Mouse (Mus musculus): Measurements from ENCODE around the gene Mcoln1. TPM values are rescaled to one million over a fixed set of nuclear protein-coding genes. Genes with fewer than 3 reads are reported as not detected.

The Mcoln1 gene
- total RNA-seq, 1 experiment = 48.6 TPM

- Histone ChIP-seq H3K9ac (ENCODE audit: insufficient read depth, low read depth, low read length, poor library complexity, severe bottlenecking) (no peak overlapping the region), H3K36me3 (ENCODE audit: control insufficient read depth, insufficient read depth, low read length, poor library complexity, severe bottlenecking) (peaks cover 36% of the 10 kb centered on the region)
Measured at GRCm38 (mm10) chr8:3522007-3522697, 21.9 kb downstream of the Mcoln1 start.

GRCm38 (mm10) chr8:3530816-3531215 is 30.6 kb downstream of the Mcoln1 start:
- DNase-seq (ENCODE audit: low read depth, low spot score) = no peak
- in situ Hi-C loops (cut with MboI; ENCODE audit: low sequenced_read_pairs in 2 of 2, unreplicated experiment in 2 of 2) = no loop called here
- no peak overlapping the region for H3K4me3 ChIP-seq (ENCODE audit: insufficient read depth in 1 of 2, low read depth in 1 of 2, low read length in 2 of 2, poor library complexity in 1 of 2, severe bottlenecking in 1 of 2)
- peaks cover 3 to 6% of the 10 kb centered on the region in 2 experiments; a peak in 2 of 4 replicates for H3K4me1 ChIP-seq (ENCODE audit: control insufficient read depth in 2 of 2, insufficient read depth in 2 of 2, low read length in 2 of 2, poor library complexity in 1 of 2)
- no peak overlapping the region for H3K27ac ChIP-seq (ENCODE audit: insufficient read depth, low read depth, low read length, poor library complexity, severe bottlenecking)
- no peaks in the 10 kb centered on the region for H3K9me3 ChIP-seq (ENCODE audit: control insufficient read depth, insufficient read depth, low read depth, low read length)
- TF ChIP-seq HCFC1 (IDR thresholded peaks at IDR 0.05; ENCODE audit: borderline replicate concordance, insufficient read depth, low read length) (no peak), ZNF384 (IDR thresholded peaks at IDR 0.05; ENCODE audit: low read depth, low read length) (no peak), CHD2 (IDR thresholded peaks at IDR 0.05; ENCODE audit: low read depth, low read length) (no peak), MAFK (IDR thresholded peaks at IDR 0.05; ENCODE audit: insufficient read depth, low read depth, low read length) (no peak), ZC3H11A (IDR thresholded peaks at IDR 0.05; ENCODE audit: borderline replicate concordance, low read depth, low read length) (no peak)
- H3K9ac ChIP-seq (ENCODE audit: insufficient read depth, low read depth, low read length, poor library complexity, severe bottlenecking) = no peak overlapping the region
- H3K36me3 ChIP-seq (ENCODE audit: control insufficient read depth, insufficient read depth, low read length, poor library complexity, severe bottlenecking) = peaks cover 7% of the 10 kb centered on the region; the same call in 1 of the 2 replicates

More at GRCm38 (mm10) chr8:3522007-3522697, 21.9 kb downstream of the Mcoln1 start:
- no peak overlapping the region for H3K27ac ChIP-seq (ENCODE audit: insufficient read depth, low read depth, low read length, poor library complexity, severe bottlenecking)
- in situ Hi-C loops (cut with MboI; ENCODE audit: low sequenced_read_pairs in 2 of 2, unreplicated experiment in 2 of 2) = no loop called here
- TF ChIP-seq CHD2 (IDR thresholded peaks at IDR 0.05; ENCODE audit: low read depth, low read length) = no peak
- no peak for TF ChIP-seq ZC3H11A (IDR thresholded peaks at IDR 0.05; ENCODE audit: borderline replicate concordance, low read depth, low read length)
- TF ChIP-seq MAFK (IDR thresholded peaks at IDR 0.05; ENCODE audit: insufficient read depth, low read depth, low read length) = no peak
- no peak for TF ChIP-seq HCFC1 (IDR thresholded peaks at IDR 0.05; ENCODE audit: borderline replicate concordance, insufficient read depth, low read length)
- TF ChIP-seq ZNF384 (IDR thresholded peaks at IDR 0.05; ENCODE audit: low read depth, low read length) = no peak
- H3K9me3 ChIP-seq (ENCODE audit: control insufficient read depth, insufficient read depth, low read depth, low read length) = no peaks in the 10 kb centered on the region
- peaks cover 0 to 3% of the 10 kb centered on the region in 2 experiments; a peak in 1 of 4 replicates for H3K4me1 ChIP-seq (ENCODE audit: control insufficient read depth in 2 of 2, insufficient read depth in 2 of 2, low read length in 2 of 2, poor library complexity in 1 of 2)
- no peak for DNase-seq (ENCODE audit: low read depth, low spot score)
- no peak overlapping the region for H3K4me3 ChIP-seq (ENCODE audit: insufficient read depth in 1 of 2, low read depth in 1 of 2, low read length in 2 of 2, poor library complexity in 1 of 2, severe bottlenecking in 1 of 2)

GRCm38 (mm10) chr8:3531936-3532335 is 31.7 kb downstream of the Mcoln1 start:
- peaks cover 4 to 9% of the 10 kb centered on the region in 2 experiments; a peak in 2 of 4 replicates for H3K4me1 ChIP-seq (ENCODE audit: control insufficient read depth in 2 of 2, insufficient read depth in 2 of 2, low read length in 2 of 2, poor library complexity in 1 of 2)
- TF ChIP-seq HCFC1 (IDR thresholded peaks at IDR 0.05; ENCODE audit: borderline replicate concordance, insufficient read depth, low read length) (no peak), ZC3H11A (IDR thresholded peaks at IDR 0.05; ENCODE audit: borderline replicate concordance, low read depth, low read length) (no peak)
- DNase-seq (ENCODE audit: low read depth, low spot score) = no peak
- peaks cover 7% of the 10 kb centered on the region; the same call in 1 of the 2 replicates for H3K36me3 ChIP-seq (ENCODE audit: control insufficient read depth, insufficient read depth, low read length, poor library complexity, severe bottlenecking)
- in situ Hi-C loops (cut with MboI; ENCODE audit: low sequenced_read_pairs in 2 of 2, unreplicated experiment in 2 of 2) = no loop called here
- H3K9ac ChIP-seq (ENCODE audit: insufficient read depth, low read depth, low read length, poor library complexity, severe bottlenecking) = 0 out of 2 replicates have a peak overlapping the region, but pooled peaks have one; percentile 9
- no peak overlapping the region for H3K27ac ChIP-seq (ENCODE audit: insufficient read depth, low read depth, low read length, poor library complexity, severe bottlenecking)
- H3K4me3 ChIP-seq (ENCODE audit: insufficient read depth in 1 of 2, low read depth in 1 of 2, low read length in 2 of 2, poor library complexity in 1 of 2, severe bottlenecking in 1 of 2) = peak overlapping the region; percentile 46 to 48; a peak in 3 of 4 replicates
- no peaks in the 10 kb centered on the region for H3K9me3 ChIP-seq (ENCODE audit: control insufficient read depth, insufficient read depth, low read depth, low read length)

- in situ Hi-C loops (cut with MboI; ENCODE audit: low sequenced_read_pairs in 2 of 2, unreplicated experiment in 2 of 2) = no loop called here
- H3K27ac ChIP-seq (ENCODE audit: insufficient read depth, low read depth, low read length, poor library complexity, severe bottlenecking) = no peak overlapping the region; the same call in 1 of the 2 replicates
- H3K36me3 ChIP-seq (ENCODE audit: control insufficient read depth, insufficient read depth, low read length, poor library complexity, severe bottlenecking) = peaks cover 30% of the 10 kb centered on the region
- peak overlapping the region in 1 of 2 experiments; percentile 59; a peak in 2 of 4 replicates for H3K4me3 ChIP-seq (ENCODE audit: insufficient read depth in 1 of 2, low read depth in 1 of 2, low read length in 2 of 2, poor library complexity in 1 of 2, severe bottlenecking in 1 of 2)
- no peak for TF ChIP-seq HCFC1 (IDR thresholded peaks at IDR 0.05; ENCODE audit: borderline replicate concordance, insufficient read depth, low read length)
- TF ChIP-seq MAFK (IDR thresholded peaks at IDR 0.05; ENCODE audit: insufficient read depth, low read depth, low read length) = no peak
- no peak for TF ChIP-seq ZNF384 (IDR thresholded peaks at IDR 0.05; ENCODE audit: low read depth, low read length)
- no peak for TF ChIP-seq CHD2 (IDR thresholded peaks at IDR 0.05; ENCODE audit: low read depth, low read length)
- no peak for TF ChIP-seq ZC3H11A (IDR thresholded peaks at IDR 0.05; ENCODE audit: borderline replicate concordance, low read depth, low read length)
- peak; percentile 86 for DNase-seq (ENCODE audit: low read depth, low spot score)
- no peaks in the 10 kb centered on the region for H3K9me3 ChIP-seq (ENCODE audit: control insufficient read depth, insufficient read depth, low read depth, low read length)
- H3K9ac ChIP-seq (ENCODE audit: insufficient read depth, low read depth, low read length, poor library complexity, severe bottlenecking) = no peak overlapping the region
- H3K4me1 ChIP-seq (ENCODE audit: control insufficient read depth in 2 of 2, insufficient read depth in 2 of 2, low read length in 2 of 2, poor library complexity in 1 of 2) = peaks cover 4 to 18% of the 10 kb centered on the region in 2 experiments; a peak in 2 of 4 replicates
Measured at GRCm38 (mm10) chr8:3536053-3536841, 36.0 kb downstream of the Mcoln1 start.
